Mouse (Mus musculus) adrenal gland (tissue): ENCODE data around the gene Myh7.

Experiments used
- intact Hi-C: fragments of 180-260 bp; cut with DNase I; formaldehyde crosslinking; loops from one replicate; pipeline ENCODE4 v1.15.1; 2025

The Myh7 gene

GRCm38 (mm10) chr14:54944939-54945338 lies 49.5 kb downstream of the Myh7 start:
- intact Hi-C loops, result no loop called here

DNA sequence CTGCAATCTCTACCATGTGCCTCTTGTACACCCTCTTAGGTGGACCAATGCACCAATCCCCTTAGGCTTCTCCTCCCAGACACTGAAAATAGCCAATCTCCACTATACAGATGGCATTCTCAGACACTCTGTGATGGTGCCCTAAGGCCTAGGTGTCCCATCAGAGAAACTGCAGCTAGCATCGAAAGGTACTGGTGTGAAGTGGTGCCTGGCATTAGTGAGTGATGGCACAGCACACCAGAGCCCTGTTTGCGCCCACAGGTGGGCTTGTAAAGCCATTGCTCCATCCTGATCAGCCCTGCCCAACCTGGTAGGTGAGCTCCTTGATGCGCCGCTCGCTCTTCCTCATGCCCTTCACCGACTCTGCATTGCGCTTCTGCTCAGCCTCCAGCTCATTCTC lies 50.5 kb downstream of the Myh7 start:
- intact Hi-C loops, result no loop called here

DNA sequence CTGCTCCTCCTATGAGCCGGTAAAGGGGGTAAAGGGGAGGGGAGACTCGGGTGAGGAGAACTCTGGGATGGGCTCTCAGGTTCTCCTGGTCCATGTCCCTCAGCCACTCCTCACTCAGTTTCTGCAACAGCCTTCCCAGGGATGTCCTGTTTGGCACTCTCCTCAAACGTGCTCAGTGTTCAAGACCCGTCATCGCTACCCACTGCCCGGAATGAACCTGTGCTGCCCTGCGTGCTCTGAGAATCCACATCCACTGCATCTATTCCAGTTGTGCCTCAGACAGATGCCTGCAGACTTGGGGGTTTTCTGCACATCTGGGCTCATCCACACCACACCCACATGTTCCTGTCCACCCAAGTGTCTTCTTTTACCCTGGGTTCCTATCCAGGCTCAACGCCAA lies 51.9 kb downstream of the Myh7 start:
- intact Hi-C loops, result no loop called here

- intact Hi-C loops, result loop anchor here (2.0 kb wide), 1 partner anchor 40 kb away; no protein-coding TSS in a partner anchor
Measured at GRCm38 (mm10) chr14:54941024-54941978, 53.1 kb downstream of the Myh7 start.

- intact Hi-C loops, result loop anchor here (2.0 kb wide), 1 partner anchor 39 kb away; no protein-coding TSS in a partner anchor
Measured at GRCm38 (mm10) chr14:54940176-54940530, 54.3 kb downstream of the Myh7 start.

DNA sequence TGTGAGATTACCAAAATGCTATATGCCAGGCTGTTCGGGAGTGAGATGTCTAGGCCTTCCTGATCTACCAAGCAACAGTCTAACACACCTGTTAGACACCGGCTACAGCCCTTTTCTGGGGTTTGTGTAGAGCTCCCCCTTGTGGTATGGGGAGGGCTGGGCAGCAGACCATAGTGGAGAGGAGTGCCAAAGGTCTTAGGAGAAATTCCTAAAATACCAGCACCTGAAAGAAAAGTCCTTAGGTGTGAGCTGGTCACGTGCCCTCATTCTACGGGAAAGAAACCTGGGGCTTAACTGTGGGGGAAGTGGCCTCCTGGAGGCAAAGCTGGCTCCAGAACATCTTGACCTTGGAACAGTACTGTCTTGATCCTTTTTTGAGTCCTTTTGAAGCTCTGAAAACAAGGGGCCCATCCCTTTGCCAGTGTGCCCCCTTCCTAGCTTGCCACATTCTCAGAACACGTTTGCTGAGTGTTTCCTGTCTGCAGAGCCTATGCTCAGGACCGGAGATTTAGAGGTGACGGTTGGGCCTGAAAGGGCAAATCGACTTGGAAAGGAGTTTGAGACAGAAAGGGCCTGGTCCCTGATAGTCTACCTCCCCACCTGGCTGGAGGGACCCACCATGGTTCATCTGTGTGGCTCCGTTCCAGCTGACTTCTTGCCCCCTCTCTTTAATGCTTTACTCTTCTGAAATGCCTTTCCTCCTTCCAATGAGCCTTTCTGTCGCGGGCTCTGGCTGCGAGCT lies 54.8 kb downstream of the Myh7 start:
- intact Hi-C loops, result loop anchor here (2.0 kb wide), 2 partner anchors 39 to 97 kb away; no protein-coding TSS in a partner anchor

- intact Hi-C loops, result loop anchor here (2.0 kb wide), 1 partner anchor 96 kb away; no protein-coding TSS in a partner anchor
Measured at GRCm38 (mm10) chr14:54938431-54939219, 55.8 kb downstream of the Myh7 start.

DNA sequence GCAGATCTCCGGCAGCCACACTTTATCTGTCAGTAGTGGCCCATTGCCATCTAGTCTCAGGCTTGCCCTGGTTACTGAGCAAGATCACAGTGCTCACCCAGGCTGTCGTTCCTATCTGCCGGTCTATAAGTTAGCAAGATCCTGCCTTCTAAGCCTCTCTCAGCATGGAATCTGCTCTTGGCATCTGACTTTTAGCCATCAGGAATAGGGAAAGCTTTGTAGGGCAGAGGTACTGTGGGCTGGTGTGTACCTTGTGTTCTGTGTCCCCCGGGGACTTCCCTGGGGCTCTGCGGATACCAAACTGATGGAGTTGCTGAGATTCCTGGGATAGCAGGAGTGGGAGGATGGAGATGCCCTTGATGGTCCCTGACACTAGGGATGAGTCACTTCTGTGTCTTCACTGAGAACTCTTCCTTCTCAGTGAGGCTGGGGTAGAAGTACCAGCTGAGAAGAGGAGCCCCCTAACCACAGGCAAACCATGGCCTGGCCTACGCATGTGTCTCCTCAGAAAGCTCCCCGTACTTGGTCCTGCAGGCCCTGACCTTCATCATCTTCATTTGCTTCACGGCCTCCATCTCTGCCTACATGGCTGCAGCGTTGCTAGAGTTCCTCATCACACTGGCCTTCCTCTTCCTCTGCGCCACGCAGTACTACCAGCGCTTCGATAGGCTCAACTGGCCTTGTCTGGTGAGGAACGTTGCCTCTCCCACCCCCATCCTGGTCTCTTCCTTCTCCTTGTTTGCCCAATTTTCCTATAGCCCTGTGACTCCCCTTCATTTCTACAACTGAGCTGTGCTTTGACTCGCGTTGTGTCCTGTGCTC lies 56.9 kb downstream of the Myh7 start:
- intact Hi-C loops, result loop anchor here (2.0 kb wide), 1 partner anchor 95 kb away; no protein-coding TSS in a partner anchor

DNA sequence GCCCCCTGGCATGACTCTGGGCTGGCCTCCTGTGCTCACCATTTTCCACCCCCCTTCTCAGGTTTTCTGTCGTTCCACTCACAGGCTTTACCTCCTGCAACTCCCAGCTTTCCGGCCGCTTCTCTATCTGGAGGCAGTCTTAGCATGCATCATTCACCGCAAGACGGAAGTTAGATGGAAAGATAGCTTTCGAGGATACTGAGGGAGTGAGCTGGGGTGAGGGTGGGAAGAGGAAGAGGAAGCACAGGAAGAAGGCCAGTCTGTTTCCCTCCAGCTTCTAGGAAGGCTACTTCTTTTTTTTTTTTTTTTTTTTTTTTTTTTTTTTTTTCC lies 57.6 kb downstream of the Myh7 start:
- intact Hi-C loops, result no loop called here

DNA sequence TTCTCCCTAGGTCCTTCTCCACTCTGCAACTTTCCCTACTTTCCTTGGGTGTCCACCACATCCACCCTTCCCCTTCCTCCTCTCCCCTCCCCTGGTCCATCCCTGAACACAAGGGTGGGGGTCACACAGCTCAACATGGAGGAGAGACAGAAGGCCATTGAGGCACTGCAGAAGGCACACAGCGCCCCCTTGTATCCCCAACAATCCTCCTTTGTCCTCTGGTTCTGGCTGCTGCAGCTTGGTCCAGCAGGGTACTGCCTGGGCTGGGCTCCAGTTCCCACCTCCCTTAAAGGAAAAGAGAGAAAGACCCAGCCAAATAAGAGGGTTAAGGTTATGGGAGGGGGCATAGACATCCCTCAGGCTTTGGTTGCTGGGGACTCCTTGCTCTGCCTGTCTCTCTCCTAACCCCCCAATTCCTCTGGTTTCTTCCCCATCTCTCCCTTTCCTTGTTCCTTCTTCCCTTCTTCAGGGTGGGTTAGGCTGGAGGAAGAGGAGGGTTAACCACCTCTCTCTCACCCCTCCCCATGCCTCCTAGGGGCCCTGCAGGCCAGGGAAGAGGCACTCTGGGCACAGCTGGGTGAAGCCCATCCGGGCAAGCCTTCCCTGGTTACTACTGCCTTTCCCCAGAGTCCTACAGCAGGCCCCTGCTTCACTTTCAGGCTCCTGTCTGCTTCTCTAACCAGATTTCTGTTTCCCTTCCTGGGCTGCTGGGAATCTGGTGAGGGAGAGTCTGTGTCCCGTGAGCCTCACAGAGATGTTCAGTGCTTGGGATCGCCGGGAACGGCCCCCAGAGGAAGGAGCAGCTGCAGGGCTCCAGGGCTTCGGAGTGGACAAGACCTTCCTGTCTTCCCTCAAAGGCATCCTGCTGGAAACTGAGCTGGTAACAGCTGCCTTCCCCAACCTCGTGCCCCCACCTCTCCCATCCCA lies 58.3 kb downstream of the Myh7 start, which contains the start of gene Cmtm5:
Cmtm5 (plus strand) TSS at position 358 of the 927 bp plus-strand sequence.
- intact Hi-C loops, result no loop called here

DNA sequence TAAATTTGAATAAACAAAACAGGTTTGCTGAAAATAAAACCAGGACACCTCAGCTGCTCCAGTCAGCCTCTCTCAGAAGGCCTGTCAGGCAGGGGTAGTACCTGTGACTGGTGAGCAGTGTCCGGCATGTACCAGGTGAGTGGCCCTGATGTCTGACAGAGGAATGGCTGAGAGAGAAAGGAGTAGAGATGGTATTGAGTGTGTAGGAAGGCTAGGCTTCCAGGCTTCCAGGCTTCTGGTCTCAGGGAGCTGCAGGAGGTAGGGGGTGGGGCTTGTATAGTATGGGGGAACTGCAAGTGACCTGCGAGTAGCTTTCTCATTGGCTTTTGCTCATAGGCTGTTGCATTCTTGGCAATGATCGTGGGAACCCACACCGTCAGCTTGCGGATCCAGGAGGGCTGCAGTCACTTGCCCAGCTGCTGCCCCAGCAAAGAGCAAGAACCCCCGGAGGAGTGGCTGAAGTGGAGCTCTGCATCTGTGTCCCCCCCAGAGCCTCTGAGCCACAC lies 61.7 kb downstream of the Myh7 start, which contains the start of gene Il25:
Il25 (plus strand) TSS at position 51 of the 506 bp plus-strand sequence.
- intact Hi-C loops, result no loop called here

- intact Hi-C loops, result no loop called here
Measured at GRCm38 (mm10) chr14:54930431-54930830, 64.0 kb downstream of the Myh7 start.

GRCm38 (mm10) chr14:54929801-54930200 lies 64.6 kb downstream of the Myh7 start:
- intact Hi-C loops, result no loop called here

DNA sequence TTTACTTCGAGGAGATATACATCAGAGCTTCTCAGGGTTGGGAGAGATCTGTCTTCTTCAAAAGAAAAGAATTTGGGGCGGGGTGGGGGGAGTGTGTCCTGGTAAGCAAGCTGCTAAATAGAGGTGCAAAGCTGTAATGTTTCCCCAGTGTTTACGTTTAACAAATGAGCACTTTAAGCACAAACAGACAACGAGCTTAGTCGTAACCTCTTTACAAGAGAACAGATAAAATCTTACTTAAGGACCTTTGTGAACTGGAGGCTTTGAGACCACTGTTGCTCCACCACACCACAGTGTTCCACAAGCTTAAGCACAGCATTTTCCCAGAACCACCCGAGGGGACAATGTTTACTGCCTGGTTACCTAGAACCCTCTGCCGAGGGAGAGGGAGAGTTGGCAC lies 67.1 kb downstream of the Myh7 start:
- intact Hi-C loops, result no loop called here

- intact Hi-C loops, result no loop called here
Measured at GRCm38 (mm10) chr14:54926401-54927158, 67.8 kb downstream of the Myh7 start.

DNA sequence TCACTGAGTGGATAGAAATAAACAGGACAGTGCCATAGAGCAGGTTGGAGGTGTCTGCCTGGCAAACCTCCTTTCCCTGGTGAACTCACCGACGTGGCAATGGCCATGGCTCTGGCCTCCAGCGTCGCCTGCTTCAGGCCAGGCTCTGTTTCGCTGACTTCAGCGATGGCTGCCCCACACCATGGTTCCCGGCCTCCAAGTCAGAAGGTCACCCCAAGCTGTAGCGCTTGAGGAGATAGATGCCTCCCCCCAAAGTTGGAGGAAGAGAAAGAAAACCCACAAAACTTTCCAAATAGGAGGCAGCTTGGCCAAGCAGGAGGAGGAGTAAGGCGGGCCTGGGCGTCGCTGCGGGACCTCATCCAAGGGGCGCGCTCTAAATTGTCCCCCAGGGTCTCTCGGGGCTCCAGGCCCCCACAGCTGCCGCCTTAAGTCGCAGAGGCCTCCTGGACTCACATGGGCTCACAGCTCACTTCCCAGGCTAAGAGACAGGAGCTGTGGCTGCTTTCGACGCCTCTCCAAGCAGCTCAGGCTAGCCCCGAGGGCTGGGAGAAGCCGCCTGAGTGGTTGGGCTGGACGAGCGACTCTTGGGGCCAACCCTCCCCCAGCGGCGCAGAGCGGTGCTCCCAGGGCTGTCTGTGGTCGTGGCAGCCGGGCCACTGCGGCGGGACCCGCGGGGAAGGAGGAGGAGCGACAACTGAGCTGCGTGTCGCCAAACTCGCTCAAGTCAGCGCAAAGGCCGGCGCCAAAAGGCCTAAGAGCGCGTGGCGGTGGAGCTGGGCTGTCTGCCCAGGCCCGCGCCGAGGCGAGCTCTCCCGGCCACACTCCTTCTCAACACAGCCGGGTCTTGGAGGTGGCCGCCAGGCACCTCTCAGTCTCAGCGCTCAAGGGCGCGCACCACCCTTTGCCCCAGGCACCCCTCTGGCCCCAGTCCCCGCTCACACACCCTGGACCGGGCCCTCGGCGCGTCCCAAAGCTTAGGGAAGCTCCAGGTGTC lies 68.8 kb downstream of the Myh7 start, which contains the start of gene Efs:
Efs (minus strand) TSS at position 778 of the 994 bp plus-strand sequence.
- intact Hi-C loops, result no loop called here
